Mouse (Mus musculus) B cell, adult 2 months (primary cell): ENCODE measurements around the gene Hist1h2bk.
"Not testable (repeated sequence)": the region's sequence is repeated elsewhere in the genome, so short reads cannot be mapped to it uniquely, and the experiment has no call there.

Experiments
- DNase-seq, 2 experiments: peaks; one replicate each; pipeline ENCODE4 v3.0.0; 2022

The Hist1h2bk gene

GRCm38 (mm10) chr13:22041142-22041536 lies 5.5 kb downstream of the Hist1h2bk start, which contains the start of gene Hist1h4i:
Gene Hist1h4i, minus strand, starts transcription at chr13:22041362.
- DNase-seq, result peak; percentile 98

DNA sequence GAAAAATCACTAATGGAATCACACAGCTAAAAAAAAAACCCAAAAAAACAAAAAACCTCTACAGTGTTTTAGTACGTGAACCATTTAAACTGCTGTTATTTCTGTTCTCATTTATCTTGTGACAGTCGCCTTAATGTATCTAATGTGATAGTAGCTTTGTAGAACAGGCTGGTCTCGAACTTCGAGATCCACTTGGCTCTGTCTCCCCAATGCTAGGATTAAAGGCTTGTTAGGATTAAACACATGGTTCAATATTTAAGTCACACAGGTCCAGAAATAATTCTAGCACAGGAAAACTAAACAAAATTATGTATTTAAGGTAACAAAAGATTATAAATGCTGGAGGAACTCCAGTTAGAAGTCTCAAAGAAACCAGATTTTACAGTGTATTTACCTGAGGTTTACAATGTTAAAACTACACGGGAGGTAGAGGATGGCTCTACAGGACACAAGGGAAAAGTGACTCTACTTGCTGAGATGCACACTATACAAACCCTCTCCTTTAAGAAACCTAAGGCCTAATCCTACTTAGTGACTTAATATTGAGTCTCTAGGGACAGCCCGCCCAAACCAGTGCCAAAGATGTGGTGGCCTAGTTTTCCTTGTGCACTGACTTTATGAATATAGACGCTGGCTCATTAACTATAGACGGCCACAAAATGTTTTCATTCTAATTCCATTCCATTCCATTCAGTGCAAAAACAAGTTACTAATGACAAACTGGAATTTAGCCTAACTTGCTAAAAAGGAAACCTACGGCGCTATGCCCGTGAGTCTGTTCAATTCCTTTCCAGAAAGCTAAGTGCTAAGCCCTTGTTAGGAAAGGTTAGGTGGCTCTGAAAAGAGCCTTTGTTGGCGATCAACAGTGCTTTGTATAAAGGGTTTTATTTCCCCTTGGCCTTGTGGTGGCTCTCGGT lies 6.2 kb downstream of the Hist1h2bk start:
- DNase-seq, result peak in 1 of 2 experiments; percentile 30

GRCm38 (mm10) chr13:22042568-22043502 lies 7.2 kb downstream of the Hist1h2bk start, which contains the start of the genes Hist1h2ag and Hist1h2bj:
Gene Hist1h2ag, minus strand, starts transcription at chr13:22042944.
Gene Hist1h2bj, plus strand, starts transcription at chr13:22043214.
- peak; percentile 85 to 87 for DNase-seq

- DNase-seq, result peak; percentile 24 to 31
Observed at GRCm38 (mm10) chr13:22043503-22044431, 8.1 kb downstream of the Hist1h2bk start.

- DNase-seq, result no peak
Observed at GRCm38 (mm10) chr13:22044432-22045155, 8.9 kb downstream of the Hist1h2bk start.

- no peak for DNase-seq
Observed at GRCm38 (mm10) chr13:22045311-22045710, 9.6 kb downstream of the Hist1h2bk start.

DNA sequence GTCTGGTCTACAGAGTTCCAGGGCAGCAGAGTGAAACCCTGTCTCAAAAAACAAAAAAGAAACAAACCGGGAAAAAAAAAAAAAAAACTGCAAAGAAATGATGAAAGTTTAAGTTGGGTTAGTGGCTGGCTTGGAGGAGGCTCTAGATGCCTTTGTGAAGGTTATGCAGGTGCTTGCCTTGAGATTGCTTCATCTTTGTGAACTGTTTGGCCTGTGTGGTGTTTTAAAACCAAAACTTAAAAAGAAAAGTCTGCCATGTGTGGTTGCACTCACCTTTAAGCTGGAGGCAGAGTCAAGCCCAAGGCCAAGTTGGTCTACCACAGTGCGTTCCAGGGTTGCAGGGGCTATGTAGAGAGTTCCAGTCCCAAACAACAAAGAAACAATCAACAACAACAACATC lies 13.4 kb downstream of the Hist1h2bk start:
- DNase-seq, result no peak

GRCm38 (mm10) chr13:22049737-22050440 lies 14.2 kb downstream of the Hist1h2bk start:
- DNase-seq, result peak; percentile 57 to 60

DNA sequence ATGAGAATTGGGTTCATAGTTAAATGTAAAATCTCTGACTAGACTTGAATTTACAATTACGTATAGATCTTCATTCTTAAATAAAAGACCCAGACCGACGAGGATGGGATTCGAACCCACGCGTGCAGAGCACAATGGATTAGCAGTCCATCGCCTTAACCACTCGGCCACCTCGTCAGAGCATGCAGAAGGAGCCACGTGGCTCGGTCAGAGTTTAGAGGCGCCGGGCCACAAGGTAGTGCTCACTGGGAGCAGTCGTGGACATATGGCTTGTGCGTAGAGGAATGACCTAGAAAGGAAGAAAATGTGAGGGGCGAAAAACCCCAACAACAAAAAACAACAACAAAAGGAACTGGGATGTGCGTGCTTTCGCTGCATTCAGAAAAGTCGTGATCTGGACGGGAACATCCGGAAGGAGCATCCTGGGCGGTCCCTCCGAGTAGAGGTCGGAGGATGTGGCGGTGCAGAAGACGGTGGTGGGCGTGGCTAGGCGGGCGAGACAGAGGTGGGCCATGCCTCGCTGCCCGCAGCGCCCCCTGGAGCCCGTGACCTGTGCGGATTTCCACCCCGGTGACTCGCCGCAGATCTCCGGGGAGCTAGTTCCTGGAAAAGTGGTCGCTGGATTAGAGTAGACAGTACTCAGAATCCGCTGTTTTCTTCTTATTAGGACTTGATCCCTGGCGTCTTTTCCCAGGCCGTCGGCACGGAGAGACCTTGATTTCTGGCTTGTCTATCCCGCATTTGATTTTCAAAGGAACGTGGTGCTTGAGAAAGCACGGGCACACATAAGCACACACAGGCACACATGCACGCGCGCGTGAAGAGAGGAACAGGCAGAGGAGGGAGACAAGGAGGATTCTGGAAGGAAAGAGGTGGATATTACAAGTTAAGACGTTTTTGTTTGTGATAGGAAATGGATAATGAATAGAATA lies 15.2 kb downstream of the Hist1h2bk start:
- DNase-seq, result peak; percentile 95 to 96

GRCm38 (mm10) chr13:22051523-22051859 lies 15.8 kb downstream of the Hist1h2bk start:
- DNase-seq, result no peak

- no peak for DNase-seq
Observed at GRCm38 (mm10) chr13:22053754-22054153, 18.1 kb downstream of the Hist1h2bk start.

DNA sequence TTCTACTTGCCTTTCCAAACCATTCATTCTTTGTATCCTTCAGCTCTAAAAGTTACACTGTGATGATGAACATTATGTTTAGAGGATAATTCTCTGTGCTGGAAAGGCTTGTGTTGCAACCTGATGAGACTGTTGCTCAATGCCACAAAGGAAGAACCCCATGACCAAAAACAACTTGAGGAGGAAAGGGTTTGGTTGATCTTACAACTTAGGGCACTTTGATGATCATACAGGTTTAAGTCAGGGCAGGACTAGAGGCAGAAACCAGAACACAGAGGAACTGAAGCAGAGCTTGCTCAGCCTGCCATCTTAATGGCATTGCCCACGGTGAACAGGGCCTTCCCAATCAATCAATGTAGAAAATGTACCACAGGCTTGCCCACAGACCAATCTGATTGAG lies 25.8 kb downstream of the Hist1h2bk start:
- no peak for DNase-seq

- DNase-seq, result no peak
Observed at GRCm38 (mm10) chr13:22063468-22063867, 27.8 kb downstream of the Hist1h2bk start.

GRCm38 (mm10) chr13:22084140-22084539 lies 48.5 kb downstream of the Hist1h2bk start, which contains the start of gene Vmn1r188:
Gene Vmn1r188, plus strand, starts transcription at chr13:22084440.
- DNase-seq, result not testable (repeated sequence)
